Mouse (Mus musculus) WW6 (cell line): ENCODE data around the gene Rcor3.

Experiments
- DNase-seq: peaks from one replicate; pipeline ENCODE4 v3.0.0-alpha.2; 2013; ENCODE audit warnings: low read depth, low spot score

The Rcor3 gene

DNA sequence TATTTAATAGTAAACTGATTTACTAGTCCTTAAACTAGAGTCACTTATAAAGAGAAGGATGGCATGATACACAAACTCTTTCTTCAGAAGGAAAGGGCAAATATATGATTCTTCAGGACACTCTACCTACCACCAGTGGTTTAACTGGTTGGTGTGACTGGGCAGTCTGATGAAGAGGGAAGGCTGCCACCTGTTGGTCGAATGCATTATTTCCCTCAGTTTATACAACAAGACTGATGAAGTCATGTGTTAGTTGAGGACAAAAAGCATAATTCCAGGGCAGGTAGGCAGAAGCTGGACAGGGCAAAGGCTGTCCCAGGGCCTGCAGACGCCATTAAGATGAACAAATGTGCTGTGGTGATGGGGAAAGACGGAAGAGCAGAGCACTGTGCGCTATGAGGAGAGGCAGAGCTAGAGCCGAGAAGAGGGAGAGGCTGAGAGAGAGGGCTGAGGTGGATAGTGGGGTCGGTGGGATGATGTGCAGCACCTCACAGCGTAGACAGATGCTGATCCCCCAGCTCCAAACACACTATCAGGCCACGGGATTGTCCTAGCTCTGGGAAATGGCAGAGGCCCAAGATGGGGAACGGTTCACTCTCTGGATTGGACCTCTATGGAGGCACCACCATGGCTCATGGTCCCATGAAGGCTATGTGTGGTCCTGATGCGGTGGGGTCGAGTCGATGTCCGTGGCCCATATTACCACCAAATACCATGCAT lies 43.3 kb downstream of the Rcor3 start:
- no peak for DNase-seq

- DNase-seq = peak; percentile 47
These were observed 44.8 kb downstream of the Rcor3 start for GRCm38 (mm10) chr1:192092879-192093660.

- peak; percentile 75 for DNase-seq
These were observed 45.8 kb downstream of the Rcor3 start, which contains the start of gene Traf5 for GRCm38 (mm10) chr1:192091806-192092772. Traf5 (minus strand) TSS chr1:192092559.

GRCm38 (mm10) chr1:192090689-192091567 lies 46.9 kb downstream of the Rcor3 start:
- no peak for DNase-seq

GRCm38 (mm10) chr1:192090281-192090680 lies 47.6 kb downstream of the Rcor3 start:
- no peak for DNase-seq

DNA sequence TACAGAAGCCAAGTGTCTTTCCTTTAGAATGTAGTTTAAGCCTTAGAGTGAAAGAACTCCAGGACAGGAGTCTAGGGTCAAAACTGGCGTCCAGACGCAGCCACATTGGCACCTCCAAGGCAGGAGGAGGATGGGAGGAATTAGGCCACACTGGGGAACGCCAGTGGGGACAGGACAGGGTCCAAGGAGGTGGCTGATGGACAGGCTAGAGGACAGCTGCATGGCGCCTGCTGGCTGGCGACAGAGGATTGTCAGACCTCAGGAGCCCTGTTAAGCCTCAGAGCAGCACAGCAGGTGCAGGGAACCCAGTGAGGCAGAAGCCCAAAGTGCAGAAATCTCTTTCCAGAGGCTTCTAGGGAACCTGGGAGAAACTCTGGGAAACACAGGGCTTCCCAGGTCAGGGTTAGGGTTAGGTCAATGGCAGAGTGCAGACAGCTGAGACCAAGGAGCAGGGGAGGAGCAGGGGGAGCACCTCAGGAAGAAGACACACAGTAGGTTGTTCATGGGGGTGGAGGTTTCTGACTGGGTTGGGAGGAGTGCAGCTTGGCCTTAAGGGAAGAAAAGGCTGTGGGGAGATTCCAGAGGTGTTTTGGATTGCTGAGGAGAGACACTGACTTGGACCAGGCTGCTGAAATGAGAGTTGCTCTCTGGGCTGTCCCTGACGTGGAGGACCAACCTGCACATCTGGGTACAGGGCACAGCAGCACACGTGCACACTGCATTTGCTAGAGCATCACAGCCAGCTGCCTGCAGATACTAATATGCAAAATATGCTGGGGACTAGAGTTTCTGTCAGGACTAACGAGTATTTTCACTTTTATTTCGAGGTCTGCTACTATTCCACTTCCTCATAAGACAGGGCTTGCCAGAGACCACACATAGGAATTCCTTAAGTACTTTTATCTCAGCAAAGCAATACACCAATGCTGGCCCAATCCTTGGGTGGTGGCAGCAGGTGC lies 48.4 kb downstream of the Rcor3 start:
- DNase-seq = no peak

DNA sequence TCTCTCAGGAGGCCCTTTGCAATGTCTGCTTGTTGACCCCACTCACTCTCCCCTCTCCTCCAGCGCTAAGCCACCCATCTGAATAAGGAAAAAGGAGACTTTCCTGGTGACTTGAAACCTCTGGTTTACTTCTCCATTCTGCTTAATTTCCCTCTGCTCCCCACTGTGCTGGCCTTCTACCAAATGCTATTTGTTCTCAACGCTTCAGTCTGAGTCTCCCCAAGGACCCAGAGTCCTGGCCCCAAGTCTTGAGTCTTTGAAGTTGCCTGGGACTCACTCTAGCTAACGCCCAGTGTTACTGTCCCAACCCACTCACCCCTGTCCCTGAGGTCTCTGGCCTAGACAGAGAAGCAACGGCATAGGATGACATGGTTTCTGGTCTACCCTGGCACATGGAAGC lies 49.9 kb downstream of the Rcor3 start:
- no peak for DNase-seq

GRCm38 (mm10) chr1:192087098-192087497 lies 50.8 kb downstream of the Rcor3 start:
- DNase-seq = no peak

- DNase-seq = no peak
These were observed 51.4 kb downstream of the Rcor3 start for GRCm38 (mm10) chr1:192086279-192087037.

DNA sequence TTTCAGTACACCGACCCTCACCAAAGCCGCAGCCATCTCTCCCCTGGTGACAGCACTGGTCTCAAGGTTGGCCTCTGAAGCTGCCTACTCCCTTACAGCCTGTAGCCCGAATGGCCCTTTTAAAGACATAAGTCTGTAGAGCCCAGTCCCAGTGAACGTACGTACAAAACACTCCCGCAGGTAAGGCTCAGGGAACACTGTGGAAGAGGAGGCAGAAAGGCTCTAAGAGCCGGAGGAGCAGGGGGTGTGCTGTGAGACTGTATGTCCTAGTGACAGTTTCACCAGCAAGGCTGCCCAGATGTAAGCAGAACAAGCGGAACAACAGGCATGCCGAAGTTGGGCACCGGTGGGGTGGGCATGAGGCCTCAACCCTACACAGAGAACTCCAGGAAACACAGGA lies 52.6 kb downstream of the Rcor3 start:
- no peak for DNase-seq

DNA sequence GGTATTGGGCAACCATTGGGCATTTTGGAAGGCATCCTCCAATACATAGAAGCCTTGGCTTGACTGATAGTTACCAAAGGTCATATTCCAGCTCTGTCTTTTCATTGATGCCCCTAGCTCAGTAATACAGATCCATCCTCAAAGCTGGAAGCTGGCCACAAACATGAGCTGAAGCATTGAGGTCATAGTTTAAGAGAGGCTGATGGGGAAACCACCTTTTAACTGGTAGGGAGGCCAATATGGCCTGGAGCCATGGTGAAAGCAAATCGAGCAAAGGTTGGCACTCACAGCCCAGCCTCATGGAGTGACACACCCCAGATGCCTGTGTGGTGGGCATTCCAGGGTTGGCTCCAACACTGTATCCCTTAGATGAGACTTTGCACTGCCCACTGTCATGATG lies 55.2 kb downstream of the Rcor3 start:
- no peak for DNase-seq

GRCm38 (mm10) chr1:192081129-192081528 lies 56.7 kb downstream of the Rcor3 start:
- DNase-seq = no peak

DNA sequence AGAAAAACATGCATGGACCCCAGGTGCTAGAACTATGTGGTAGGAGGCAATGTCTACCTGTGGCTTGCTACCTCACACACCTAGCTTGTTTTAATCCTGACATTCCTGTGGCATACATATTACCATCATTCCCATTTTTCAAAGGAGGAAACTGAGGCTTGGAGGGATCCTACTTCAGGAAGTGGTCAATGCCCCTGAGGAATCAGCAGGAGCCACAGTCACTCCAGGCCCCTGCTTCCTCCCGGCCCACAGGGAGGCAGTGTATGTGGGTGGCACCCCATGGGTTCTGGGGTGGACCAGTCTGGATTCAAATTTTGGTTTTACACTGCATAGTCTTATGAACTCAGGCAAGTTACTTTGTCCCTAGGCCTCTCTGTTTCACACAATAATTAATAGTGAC lies 58.7 kb downstream of the Rcor3 start:
- no peak for DNase-seq

DNA sequence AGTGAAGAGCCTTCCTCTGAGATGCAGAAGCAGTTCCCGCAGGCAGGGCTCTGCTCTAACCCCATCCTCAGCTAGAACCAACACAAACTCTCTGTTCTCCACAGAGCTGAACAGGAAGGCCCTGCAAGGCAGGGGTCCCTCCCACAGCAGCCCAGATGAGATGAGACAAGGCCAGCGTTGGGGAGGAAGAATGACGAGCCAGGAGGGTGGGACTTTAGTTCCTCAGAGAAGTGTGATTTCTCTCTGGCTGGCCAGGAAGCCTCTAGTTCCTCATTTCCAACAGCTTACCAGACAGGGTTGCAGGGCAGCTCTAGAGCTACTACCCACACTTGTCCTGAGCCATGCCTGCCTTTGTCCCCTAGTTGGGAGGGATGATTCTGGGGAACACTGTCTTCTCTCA lies 59.5 kb downstream of the Rcor3 start:
- no peak for DNase-seq

GRCm38 (mm10) chr1:192076796-192077535 lies 60.9 kb downstream of the Rcor3 start:
- DNase-seq = no peak

- DNase-seq = no peak
These were observed 61.8 kb downstream of the Rcor3 start for GRCm38 (mm10) chr1:192076101-192076500.

DNA sequence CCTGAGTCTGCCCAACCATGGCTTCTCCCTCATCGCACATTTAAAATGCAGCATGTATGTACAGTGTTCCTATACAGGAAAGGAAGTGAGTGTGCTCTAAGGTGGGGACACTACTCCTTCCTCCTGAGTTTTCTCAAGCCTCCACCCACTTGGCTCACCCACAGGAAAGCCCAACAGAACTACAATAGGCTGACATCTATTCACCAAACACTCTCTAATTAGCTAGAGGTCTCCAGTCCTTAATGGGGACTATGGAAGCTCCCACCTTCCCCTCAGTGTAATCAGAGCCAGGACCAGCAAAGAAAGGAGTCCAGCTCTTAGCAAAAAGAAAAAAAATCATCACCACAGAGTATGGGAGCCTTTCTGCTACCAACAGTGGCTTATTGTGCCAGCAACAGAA lies 63.0 kb downstream of the Rcor3 start:
- no peak for DNase-seq

GRCm38 (mm10) chr1:192072426-192072825 lies 65.4 kb downstream of the Rcor3 start:
- no peak for DNase-seq
